Mouse (Mus musculus) cerebral cortex, adult 2 months (tissue): ENCODE results near the gene Cdhr2.

Experiments
- WGBS: fragments of 180-500 bp; shearing (Covaris S2); methylation state at CpG from one replicate; pipeline ENCODE4 v1.1.7; 2018; 5-methylcytosine and 5-hydroxymethylcytosine counted together

Cdhr2 gene

DNA sequence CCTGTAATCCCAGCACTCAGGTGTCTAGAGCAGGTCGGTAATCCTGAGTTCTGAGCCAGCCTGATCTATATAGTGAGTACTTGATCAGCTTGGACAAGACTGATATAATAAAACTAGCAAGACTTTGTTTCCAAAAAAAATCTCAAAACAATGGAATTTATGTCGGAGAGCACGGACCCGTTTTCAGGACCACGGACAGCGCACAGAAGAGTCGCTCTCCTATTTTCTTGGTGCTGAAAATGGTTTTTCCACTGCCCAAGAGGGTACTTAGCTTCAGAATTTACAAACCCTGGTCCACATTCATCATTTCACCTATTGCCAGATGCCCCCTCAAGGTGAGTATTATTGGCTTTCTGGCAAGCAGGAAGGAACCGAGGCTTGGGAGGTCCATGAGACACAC, 49.4 kb downstream of the Cdhr2 start:
- WGBS, result 42% methylated on average over 8 of the region's 8 CpGs

DNA sequence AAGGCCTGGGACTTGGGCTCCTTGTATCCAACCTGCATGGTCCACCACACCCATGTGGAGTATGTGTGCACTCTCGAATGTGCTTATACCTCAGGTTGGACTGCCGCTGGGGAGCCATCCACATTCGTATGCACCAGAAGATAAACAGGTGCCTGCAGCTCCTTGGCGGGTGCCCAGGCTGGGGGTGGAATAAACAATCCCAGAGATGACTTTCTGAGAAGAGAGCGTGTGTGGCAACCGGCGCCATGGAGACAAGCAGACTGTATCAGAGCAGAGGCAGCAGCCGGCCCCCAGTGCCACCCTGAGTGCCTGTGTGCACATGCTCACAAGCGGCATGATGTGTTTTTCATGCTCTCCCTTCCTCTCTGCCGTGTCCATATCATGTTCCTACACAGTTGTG, 51.4 kb downstream of the Cdhr2 start:
- WGBS, result 31% methylated on average over 10 of the region's 10 CpGs

DNA sequence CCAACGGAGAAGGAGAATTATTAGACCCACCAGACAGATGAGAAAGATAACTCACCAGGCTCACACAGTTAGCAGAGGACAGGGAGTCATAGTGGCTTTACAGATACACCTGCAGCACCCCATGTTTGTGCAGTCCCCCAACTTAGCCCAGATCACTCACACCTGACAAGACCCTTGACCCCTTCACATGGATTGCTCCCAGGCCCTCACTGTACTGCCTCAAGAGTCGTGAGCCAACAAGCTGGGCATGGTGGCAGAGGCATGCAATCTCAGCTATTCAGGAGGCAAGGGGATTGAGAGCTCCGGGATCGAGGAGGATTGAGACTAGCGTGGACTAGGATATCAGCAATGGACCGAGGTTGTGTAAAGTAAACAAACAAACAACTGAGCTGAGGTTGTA, 52.5 kb downstream of the Cdhr2 start:
- WGBS, result 51% methylated on average over 6 of the region's 6 CpGs

DNA sequence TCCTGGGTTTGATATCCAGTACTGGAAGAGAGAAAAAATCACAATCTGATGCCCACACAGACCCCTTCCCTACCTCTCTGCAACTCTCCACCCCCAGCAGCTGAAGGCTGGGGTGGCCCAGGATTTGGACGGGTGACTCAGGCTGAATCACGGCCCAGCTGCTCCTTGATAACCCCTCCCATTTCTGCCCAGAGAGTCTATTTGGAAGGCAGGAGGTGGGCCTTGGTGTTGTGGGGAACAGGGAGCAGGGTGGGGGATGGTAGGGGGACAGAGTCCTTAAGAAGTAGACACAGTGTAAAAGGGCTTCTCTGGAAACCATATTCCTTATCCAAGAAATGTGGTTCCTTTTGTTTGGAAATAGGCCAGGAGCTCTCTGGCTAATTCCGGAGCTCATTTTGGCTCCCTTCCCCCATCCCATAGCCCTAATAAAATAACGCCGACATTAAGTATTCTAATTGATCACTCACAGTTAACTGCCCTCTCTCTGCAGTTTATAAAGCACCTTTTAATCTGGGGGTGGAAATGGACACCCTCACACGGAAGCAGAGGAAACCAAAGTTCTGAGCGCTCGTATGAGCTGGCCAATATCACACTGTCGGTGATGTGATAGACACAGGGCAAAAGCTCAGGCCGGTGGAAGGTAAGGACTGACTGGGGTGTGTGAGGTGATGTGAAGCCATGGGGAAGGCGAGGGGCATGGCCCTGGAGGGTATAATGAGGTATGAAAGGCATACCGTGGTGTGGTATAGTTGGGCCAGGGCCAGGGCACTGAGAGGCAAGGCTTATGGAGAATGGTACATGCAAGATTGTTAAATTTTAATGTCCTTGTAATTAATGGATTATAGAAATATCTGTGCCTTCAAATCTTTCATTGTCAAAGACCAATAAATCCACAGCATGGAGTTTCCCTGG, 53.2 kb downstream of the Cdhr2 start:
- WGBS, result 23% methylated on average over 12 of the region's 12 CpGs

DNA sequence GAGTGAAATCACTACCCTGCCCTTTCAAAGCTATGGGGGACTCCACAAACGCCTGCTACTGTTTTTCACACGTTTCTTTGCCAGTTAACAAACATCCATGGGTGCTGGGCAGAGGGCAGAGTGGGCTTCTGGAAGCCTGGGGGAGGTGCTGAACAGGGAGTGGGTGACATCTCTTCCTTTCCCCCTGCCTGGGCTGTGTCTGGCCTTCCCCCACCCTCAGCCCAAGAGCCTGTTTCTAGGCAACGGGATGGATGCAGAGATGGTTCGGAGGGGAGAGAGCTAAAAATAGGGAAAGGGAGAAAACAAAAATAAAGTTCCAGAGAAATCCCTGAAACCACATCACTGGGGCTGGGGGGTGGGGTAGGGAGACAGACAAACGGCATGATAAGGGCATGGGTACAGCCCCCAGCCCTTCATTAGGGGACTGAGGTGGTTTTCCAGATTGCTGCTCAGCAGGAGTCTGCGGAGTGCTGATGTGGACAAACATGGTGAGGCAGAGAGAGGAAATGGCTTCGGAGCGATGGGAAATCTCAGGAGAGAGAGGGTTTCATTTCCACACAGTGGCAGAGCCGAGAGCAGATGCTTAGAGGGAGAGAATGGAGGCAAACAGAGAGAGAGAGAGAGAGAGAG, 54.1 kb downstream of the Cdhr2 start:
- 7% methylated on average over 9 of the region's 9 CpGs for WGBS

DNA sequence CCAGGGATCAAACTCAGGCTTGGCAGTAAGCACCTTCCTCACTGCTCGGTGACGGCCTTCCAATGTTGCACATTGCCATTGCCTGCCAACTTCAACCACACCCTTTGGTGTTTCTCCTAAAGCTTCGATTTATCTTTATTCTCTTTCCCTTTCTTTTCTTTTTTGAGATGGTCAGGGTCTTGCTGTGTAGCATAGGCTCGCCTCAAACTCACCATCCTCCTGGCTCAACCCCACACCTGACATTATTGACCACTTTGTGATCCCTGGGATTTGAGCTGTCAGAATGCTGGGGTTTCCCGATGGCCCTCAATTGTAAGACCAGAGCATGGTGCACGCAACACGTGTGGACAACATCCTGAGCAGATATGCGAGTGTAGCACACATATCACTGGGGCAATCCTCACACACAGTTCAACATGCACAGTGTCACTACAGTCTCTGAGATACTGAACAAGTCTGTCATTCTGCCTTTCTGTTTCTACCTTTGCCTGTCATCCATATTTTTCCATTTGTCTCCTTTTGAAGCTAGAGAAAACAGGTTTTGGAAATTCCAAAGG, 55.0 kb downstream of the Cdhr2 start:
- 68% methylated on average over 8 of the region's 8 CpGs for WGBS

DNA sequence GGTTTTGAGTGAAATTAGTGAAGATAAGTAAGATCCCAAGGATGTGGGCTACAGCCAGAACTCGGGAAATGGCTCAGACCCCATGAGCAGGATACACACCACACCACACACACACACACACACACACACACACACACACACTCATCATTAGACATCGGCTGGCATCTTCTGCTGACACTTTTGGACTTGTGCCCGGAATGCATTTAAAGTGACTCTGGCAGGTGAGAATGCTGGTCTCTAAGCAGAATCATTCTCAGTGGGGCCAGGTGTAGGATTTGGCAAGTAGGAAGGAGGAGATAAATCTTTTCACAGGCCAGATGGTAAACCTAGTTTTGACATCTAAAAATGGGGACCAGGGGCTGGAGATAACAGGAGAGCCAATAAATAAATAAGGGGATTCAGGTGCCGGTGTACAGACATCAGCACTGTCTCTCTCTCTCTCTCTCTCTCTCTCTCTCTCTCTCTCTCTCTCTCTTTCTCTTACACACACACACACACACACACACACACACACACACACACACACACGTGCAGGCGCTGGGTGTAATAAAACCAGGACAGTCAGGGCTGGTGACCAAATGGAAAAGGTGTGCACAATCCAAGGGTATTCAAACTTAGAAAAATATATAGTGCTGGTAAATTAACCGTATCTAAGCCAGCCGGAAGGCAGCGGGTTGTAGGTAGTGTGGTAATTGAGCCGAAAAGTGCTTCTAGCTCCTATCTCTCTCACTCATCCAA, 56.0 kb downstream of the Cdhr2 start:
- 17% methylated on average over 10 of the region's 10 CpGs for WGBS

DNA sequence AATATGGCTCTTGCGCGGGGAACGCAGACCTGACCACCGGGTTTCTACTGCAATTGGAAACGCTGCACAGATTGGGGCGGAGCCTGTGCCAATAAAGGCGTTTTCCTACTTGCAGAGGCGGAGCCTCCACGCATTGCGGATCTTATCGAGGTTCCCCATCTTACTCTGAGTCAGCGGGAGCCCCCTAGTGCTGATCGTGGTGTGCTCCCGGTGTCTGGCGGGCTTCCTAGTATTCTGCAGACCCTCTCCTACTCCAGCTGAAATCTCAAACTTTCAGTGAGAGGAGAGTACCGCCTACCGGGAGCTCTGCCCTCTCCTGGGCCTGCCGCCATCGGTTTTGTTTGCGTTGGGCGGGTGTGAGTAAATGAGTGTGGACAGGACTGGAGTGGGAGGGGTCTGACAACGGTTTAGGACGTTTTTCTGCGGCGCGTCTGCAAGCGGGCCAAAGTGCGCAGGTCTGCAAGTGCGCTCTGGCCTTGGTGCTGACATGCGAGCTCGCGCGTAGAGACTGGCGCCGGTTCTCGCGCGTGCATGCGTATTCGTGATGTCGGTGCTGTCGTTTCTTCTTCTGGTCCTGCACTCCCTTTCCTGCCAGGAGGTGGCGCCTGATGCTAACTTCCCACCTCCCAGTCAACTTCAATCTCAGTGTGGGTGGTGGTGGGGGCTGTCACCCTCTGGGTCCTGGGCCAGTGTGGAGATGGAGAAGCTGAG, 56.9 kb downstream of the Cdhr2 start:
- under 1% methylated on average over 43 of the region's 43 CpGs for WGBS

DNA sequence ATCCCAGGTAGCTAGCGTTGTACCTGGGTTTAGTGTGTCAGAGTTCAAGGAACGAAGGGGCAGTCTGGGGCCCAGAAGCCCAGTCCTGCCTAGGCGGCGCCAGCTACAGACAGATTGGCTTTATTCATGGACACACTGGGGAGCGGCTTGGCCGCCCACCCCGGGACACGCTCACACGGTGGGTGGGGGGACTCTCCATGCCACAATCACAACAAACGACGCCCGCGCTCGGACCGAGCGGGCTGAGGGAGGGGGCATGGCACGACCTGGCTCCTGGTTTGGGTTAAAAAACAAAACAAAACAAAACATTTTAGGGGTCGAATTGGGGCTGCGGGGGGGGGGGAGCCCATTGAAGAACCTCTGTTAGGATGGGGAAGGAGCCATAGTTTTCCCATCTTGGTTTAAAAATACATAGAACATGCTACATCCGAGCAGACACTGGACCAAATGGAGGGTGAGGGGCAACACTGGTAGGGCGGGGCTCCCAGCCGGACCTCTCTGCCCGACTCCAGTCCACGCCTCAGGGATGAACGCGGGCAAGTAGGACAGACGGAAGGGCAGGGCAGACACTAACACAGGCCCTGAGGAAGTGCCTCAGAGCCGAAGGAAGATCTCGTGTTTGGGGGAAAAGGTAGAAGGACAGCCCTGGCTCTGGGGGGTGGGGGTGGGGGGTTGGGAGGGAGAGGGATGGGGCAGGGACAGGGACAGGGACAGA, 57.7 kb downstream of the Cdhr2 start:
- 2% methylated on average over 29 of the region's 29 CpGs for whole genome bisulfite sequencing

DNA sequence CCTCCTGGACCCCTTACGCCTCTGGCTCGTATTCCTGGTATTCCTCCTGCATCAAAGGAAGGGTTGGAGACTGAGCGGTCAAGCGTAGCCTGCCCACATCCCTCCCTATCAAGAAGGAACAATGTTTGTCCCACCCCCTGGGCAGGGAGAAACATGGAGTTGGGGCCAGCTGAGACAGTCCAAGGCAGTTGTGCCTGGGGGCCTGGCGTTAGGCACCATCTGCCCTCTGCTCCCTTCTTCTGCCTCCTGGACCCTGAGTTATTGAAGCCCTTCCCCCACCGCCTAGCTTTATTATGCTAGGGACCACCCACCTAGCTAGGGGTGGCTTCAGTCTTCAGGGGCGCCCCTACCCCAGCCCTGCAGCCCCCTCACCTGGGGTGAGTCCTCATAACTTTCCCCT, 58.2 kb downstream of the Cdhr2 start:
- WGBS, result 19% methylated on average over 7 of the region's 7 CpGs

DNA sequence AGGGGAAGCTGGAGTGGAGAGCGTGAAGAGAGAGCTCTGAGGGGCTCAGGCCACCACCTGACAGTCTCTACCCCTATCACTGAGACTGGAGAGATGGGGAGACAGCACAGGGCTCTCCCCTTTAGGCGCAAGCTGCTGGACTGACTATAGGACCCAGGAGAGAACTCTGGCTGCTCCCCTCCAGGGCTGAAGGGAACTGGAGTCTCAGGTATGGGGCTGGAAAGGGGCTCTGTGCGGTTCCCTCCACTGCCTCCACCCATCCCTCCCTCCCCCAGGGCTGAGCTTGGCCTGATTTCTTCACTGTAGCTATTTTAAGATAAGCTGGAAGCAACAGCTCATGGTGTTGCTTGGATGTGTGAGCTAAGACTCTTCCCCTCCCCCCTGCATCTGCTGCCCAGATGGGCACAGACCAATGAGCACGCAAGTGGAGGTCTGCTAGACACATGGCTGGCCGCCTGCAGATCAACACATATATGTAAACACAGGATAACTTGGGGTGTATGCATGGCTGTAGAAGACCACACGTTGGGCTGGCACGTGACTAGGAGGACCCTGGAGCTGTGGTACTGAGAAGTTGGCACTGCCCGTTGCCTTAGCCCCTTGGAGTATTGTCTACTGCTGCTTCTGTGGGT, 59.0 kb downstream of the Cdhr2 start:
- WGBS, result 33% methylated on average over 8 of the region's 8 CpGs

DNA sequence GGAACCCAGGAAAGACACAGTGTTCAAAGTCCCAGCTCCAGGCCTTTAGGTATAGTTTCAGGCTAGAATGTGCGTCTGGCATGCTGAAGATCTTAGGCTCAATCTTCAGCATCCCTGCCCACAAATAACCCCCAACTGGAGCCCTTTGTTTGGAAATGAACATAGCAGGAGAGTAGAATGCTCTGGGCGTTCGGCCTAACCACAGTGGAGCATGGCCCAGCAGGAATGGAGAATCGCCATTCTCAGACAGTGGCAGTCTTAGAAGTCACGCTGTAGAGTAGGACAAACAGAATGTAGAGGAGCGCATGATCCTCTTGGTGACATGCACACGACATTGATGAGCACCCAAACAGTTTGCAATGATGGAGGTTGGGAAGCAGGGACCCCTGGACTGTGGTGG, 59.6 kb downstream of the Cdhr2 start:
- 46% methylated on average over 7 of the region's 7 CpGs for WGBS

DNA sequence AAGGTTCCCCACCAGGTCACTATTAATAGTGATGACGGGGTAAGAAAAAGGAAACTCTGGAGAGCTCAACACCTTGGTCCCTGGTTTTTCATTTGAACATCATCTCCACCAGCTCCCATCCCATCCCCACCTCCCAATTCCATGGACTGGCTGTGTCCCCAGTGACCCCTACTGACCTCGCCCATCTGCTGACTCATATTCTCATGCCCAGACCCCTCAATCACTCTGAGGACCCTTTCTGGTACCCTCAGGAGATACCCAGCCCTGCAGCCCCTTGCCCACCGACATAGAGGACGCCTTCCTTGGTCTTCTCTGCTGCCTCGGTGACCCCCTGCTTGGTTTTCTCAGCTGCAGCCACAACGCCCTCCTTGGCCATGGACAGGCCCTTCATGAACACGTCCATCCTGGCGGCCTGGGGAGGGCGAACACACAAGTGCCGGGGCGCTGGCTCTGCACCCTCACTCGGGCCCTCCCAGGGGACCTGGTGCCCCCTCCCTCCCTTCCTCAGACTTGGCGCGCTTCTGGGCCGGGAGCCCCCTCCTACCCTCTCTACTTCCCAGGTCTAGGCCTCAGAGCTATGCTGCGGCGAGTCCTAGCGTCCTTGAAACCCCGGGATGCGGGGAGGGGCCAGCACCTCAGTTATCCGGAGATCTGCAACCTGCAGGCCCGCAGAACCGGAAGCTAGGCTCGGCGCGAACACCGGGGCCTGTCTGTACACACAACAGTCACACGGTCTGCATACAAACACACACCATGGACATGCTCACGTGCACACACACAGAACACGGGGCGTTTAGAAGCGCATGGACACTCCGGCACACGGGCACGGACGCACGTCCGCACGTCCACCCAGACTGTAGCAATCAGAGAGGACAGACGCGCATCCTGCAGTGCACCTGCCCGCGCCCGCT, 64.3 kb downstream of the Cdhr2 start:
- WGBS, result 5% methylated on average over 44 of the region's 44 CpGs

DNA sequence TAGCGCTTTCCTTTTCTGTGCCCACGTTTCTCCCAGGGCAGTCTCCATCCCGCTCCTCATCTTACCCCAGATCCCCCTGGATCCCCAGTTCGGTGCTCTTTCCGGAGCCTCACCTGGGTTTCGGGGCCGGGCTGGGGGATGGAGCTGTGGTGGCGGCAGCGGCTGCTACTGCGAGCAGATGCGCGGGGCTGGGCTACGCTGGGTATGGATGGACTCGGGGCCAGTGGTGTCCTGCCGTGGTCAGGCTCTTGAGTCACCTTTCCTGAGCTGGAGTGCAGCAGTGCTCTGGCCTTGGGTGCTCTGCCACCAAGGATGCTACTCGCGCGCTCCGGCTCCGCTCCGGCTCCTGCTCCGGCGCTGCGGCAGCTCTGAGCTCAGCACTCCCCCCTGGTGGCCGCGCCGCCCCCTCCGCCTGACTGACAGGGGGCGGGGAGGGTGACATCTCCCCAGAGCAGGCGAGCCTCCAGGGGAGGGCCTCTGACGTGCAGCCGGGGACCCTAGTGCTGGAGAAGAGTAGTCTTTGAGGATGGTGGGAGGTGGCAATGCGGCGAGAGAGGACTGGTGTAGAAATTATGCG, 65.0 kb downstream of the Cdhr2 start, which contains the start of gene Sncb:
TSS of gene Sncb (minus strand) at position 404 of the 577 bp plus-strand sequence.
- WGBS, result under 1% methylated on average over 35 of the region's 35 CpGs

DNA sequence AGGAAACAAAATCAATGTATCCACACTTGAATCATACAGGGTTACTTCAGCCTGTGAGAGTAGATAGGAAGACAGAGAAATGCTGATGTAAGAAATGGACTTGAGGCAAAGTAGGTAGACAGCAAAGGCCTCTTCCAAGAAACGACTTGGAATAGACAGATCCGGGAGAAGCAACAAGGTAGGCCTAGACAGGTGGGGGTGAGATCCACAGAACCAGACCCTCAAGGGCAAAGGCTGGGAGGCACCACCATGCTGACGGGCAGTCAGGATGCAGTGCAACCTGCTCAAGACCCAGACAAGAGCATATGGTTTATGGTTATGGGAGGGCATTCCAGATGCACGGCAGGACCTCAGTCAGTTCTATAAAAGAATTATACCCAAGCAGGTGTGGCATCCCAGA, 65.8 kb downstream of the Cdhr2 start:
- WGBS, result 72% methylated on average over 4 of the region's 4 CpGs

DNA sequence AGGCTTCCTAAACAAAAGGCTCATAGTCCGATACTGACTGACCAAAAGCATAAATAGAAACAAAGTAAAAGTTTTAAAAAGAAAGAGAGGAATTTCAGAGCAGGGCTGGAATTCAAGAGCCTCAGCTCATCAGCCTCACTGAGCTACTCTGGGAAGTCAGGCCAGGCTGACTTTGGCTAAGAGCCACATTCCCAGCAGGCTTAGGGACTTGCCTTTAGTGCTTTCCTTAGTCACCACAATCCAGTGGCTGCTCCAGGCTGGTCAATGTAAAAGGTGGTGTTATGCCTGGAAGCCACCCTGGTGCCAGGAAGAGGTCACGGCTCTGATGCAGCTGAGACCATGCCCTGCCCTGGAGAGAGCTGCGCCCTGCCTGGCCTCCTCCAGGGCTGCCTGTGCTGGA, 79.3 kb downstream of the Cdhr2 start:
- WGBS, result 55% methylated on average over 3 of the region's 3 CpGs

DNA sequence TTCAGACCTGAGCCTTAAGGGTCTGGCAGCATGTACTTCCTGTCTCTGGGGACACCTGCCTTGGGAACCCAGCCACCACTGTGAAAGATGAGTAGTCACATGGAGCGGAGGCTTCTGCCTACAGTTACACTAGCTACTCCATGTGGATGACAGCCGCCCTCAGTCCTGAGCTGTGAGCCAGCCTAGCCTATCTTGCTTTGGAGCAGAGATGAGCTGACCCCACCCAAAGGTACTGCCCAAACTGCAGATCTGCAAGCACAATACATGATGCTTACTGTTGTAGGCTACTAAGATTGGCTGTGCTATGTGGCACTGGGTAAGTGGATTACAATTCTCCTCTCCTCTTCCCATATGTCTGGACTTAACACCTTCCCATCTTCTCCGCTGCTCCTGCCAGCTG, 79.8 kb downstream of the Cdhr2 start:
- WGBS, result 60% methylated on average over 3 of the region's 3 CpGs

DNA sequence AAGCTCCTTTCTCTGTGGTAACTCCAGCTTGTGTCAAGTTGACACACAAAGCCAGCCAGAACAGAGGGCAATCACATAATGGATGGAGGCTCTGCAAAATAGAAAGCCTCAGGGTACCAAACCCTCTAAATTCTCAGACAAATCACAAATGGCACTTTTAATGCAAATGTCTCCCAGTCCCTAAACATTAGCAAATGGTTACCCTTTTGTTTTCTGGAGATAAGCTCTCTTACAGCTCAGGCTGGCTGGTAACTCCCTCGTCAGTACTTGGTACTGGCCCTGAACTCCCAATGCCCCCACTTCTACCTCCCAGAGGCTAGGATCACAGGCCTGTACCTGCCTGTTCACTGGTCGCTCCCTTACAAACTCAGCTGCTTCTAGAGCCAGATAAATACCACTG, 82.0 kb downstream of the Cdhr2 start:
- 75% methylated on average over 2 of the region's 2 CpGs for WGBS

DNA sequence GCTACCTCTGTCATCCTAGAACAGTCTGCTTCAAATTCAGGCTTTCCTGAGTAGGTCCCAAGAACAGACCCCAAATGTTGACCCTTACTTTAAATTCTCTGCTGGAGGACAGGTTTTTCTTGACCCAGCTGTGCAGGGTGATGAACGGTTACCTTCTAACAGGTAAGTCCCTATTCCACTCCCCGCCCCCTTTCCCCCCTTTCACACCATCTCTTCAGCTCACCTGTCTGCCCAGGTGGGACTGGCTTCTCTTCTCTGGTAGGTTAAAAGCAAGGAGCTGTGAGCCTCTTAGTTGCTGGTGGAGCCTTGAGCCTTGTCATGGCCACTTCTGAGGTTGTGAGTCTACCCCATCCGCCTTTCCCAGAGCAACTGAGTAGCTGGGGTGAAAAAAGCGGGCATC, 82.4 kb downstream of the Cdhr2 start, which contains the start of gene Eif4e1b:
TSS of gene Eif4e1b (plus strand) at position 301 of the 400 bp plus-strand sequence.
- WGBS, result 91% methylated on average over 4 of the region's 4 CpGs
